Mouse (Mus musculus) gastrocnemius, postnatal 25 days (tissue): ENCODE measurements around the gene Rbbp8nl. TPM values are rescaled to one million over a fixed set of nuclear protein-coding genes. Genes with fewer than 3 reads are reported as not detected.

ENCODE experiments used
- DNase-seq: peaks from one replicate; pipeline ENCODE4 v3.0.0; 2022
- total RNA-seq, 2 experiments: library from RNA; stranded (reverse); gene quantifications; 1 replicate in 1 of 2; 2 replicates in 1 of 2; pipeline ENCODE4 v1.2.3; 2021

Rbbp8nl gene
- total RNA-seq, 2 experiments from 2014 or later: not detected

DNA sequence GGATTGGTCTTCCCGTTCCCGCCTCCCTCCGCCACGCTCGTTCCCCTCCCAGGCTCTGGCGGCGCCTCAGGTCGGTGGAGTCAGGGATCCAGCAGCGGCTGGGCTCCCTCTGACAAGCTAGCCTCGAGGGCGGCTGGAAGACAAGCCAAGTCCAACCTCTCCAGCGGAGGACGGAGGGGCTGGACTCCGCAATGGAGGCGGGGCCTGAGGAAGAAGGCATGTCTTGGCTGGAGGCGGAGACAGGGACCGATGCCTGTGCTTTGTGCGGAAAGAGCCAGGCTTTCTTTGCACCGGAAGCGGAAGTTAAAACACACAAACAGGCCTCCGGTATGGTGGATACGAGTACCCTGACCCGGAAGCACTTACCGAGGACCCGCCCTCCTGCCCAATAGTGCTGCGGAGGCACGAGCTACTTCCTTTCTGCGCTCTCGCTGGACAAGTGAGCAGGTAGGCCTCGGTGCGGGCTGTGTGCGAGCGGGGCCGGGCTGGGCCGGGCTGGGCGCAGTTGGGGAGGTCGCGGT lies 32.6 kb downstream of the Rbbp8nl start, which contains the start of gene Rps21:
Gene Rps21 (plus strand): TSS at position 377 of the 521 bp plus-strand sequence.
- peak; percentile 98 for DNase-seq

DNA sequence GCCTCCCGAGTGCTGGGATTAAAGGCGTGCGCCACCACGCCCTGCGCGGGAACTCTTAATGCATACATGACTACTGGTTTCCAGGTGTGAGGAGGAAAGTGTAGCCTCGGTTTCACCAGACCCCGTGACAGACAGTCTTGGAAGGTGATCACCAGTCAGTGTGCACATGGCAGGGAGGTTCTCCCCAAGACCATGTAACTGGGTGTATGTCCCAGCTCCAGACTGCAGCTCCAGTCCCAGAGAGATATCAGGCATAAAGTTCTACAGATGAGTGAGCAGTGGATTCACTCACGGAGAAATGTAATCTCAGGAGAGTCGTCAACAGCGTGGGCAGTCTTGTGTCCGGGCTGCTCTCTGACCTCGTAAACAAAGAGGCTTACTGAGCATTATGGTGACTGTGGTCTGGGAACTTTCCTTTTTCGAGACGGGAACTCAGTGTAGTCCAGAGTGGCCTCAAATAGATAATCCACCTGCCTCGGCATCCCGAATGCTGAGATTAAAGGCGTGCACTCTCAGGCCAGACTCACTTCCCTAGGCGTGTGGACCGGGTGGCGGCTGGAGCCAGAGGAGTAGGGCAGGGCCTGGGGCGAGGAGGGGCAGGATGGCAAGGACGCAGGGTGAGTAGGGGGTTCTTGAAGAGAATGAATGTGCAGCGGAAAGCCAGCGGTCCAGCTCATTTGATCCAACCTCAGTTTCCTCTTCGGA lies 33.2 kb downstream of the Rbbp8nl start:
- no peak for DNase-seq

GRCm38 (mm10) chr2:180255701-180256100 lies 34.0 kb downstream of the Rbbp8nl start:
- DNase-seq: no peak

DNA sequence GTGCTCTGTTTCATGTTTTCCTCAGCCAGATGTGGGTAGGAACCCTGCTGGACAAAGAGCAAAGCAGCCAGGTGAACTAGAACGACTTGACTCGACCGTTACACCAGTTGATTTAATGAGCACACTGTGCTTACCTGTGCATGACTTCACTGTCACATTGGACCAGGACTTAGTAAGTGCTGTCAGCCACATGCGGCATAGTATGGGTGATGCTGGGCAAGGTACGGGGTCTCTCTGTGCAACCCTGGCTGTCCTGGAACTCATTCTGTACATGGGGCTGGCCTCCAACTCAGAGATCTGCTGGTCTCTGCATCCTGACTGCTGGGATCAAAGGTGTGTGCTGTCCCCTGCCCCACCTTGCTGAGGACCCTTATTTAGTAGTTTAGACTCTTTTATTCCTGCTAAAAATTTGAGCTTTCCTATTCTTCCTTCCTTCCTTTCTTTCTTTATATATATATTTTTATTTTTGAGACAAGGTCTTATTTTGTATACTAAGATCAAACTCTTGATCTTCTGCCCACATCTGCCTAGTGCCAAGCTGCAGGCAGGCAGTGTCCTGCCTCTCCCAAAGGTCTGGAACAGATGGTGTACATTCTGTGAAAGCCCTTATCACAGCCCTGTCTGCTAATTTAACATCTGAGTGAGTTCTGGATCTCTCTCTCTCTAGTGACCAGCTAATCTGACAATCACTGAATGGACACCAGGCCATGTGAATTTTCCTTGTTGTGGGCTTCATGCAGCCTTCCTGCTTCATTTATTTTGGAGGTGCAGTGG lies 35.1 kb downstream of the Rbbp8nl start:
- DNase-seq: no peak

GRCm38 (mm10) chr2:180251838-180252237 lies 37.8 kb downstream of the Rbbp8nl start:
- DNase-seq: no peak

DNA sequence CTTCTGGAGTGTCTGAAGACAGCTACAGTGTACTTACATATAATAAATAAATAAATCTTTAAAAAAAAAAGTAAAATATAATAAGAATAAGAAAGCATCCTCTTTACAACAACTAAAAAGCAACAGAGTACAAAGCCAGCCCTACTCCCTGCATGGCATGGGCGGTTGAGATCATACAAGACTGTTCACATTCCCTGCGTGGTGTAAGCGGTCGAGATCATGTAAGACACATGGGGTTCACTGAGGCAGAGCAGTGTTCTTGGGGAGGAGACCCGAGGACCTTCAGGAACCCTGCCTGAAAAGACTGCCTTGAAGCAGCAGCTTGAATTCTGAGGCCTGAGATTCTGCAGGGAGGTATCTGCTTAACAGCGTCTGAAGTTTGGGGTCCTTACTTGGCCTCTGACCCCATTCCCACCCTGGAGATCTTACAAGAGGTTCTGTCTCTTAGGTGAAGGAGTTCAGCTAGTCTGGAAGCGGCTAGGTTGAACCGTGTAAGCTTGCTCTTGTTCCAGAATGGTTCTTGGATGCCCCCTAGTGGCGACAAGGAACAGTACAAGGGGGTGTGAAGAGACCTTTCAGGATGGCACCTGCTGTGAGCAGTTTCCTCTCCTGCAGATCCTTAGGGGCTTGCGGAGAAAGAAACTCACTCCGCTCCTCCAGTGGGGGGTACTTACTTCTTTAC lies 38.6 kb downstream of the Rbbp8nl start:
- DNase-seq: peak; percentile 70

DNA sequence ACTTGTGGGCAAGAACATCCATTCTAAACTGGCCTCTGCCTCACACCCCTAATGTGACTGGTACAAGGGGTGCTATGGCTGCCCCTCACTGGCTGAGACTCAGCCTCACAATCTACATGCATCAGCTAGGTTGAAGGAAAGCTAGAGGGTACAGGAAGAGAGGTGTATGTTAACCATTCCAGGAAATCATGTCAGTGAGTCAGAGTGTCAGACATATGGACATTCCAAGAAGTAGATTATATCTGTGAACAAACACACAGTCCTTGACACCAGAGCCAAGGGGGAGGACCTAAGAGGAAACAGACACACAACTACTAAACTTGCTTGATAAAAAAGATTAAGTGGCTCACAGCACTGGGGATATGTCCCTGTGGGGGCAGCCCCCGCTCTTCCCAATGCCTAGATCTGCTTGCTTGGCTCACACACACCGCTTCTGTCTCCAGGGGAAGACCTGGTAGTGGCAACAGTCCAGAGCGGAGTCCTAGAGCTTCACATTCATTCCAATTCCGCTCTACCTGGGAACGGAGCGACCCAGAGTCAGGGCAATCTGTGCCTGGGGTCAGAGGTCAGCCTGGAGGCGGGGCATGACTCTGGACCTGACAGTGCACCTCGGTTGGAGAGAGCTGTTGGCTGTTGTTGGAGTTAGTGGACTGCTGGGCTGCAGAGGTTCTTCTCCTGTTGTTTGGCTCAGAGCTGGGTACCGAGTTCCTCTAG lies 40.6 kb downstream of the Rbbp8nl start:
- DNase-seq: no peak

GRCm38 (mm10) chr2:180247916-180248315 lies 41.8 kb downstream of the Rbbp8nl start:
- no peak for DNase-seq

DNA sequence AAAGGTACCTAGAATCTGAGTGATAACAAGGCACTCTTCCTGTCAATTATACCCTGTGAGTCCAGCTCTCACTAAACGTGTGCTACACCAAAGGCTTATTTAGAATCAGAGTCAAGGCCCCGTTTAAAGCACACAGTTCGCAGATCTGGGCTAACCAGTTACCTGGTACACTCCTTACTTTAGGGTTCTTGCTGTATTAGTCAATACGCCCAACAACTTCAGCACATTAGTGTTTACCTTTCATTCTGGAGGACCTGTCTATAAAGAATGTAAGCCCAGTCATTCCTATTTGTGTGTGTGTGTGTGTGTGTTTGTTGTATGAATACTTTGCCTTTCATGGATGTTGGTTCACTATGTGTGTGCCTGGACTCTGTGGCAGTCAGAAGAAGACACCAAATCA lies 46.6 kb downstream of the Rbbp8nl start:
- no peak for DNase-seq

GRCm38 (mm10) chr2:180238591-180238990 lies 51.1 kb downstream of the Rbbp8nl start:
- no peak for DNase-seq

- DNase-seq: no peak
These were observed 51.9 kb downstream of the Rbbp8nl start for GRCm38 (mm10) chr2:180237601-180238345.

DNA sequence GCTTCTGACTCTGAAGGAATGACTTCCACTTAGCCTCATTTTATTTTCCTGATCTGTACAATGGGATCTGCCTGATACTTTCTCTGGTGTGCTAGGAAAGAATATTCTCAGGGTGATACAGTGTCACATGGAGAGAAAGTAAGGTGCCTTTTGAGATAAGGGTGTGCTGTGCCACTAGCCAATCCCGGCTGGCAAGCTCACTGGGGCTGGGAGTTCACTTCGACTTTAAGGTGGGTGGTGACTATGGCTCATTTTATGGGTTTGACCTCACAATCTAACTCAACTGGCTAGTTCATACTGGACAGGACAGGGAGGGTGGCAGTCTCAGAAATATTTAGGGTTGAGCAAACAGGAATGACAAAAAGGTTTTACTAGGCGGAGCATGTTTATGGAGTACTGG lies 52.7 kb downstream of the Rbbp8nl start:
- no peak for DNase-seq

DNA sequence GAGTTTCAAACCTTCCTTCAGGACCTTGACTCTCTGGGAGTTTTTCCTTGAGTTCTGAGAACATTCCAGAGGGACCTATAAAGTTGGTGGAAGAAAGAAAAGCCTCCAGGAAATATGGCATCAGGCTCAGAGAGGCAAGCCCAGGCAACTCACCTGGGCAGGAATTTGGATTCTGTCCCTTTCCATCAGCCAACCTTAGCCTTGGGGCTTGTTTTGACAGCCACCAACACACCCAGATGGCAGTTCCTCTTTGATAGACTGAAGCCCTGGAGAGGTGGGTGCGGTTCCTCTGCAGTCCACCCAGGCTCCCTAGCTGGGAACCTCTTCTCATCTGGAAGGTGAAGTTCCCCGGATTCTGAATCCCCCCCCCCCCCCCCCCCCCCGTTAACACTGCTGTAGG lies 53.2 kb downstream of the Rbbp8nl start:
- DNase-seq: no peak

GRCm38 (mm10) chr2:180235788-180236187 lies 53.9 kb downstream of the Rbbp8nl start:
- DNase-seq: no peak

DNA sequence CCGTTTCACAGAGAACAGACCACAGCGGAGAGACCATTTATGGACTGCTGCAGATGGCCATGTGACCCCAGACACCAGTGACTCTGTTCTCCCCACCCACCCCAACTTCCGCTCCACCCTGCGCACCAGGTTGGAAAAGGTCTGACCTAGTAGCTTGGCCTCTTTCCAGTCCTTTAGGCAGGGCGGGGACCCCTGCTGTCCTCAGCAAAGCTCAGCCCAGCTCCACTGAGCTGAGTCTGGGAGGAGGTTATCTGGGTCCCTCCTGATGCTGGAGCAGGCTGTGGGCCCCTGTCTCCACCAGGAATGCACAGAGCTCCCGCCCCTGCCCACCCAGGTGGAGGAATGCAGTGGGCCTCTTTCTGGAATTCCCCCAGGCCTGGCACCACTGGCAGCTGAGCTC lies 54.7 kb downstream of the Rbbp8nl start:
- no peak for DNase-seq

- no peak for DNase-seq
These were observed 55.3 kb downstream of the Rbbp8nl start for GRCm38 (mm10) chr2:180234353-180234752.

GRCm38 (mm10) chr2:180233101-180233904 lies 56.4 kb downstream of the Rbbp8nl start:
- DNase-seq: no peak

- no peak for DNase-seq
These were observed 59.2 kb downstream of the Rbbp8nl start for GRCm38 (mm10) chr2:180230482-180230881.

DNA sequence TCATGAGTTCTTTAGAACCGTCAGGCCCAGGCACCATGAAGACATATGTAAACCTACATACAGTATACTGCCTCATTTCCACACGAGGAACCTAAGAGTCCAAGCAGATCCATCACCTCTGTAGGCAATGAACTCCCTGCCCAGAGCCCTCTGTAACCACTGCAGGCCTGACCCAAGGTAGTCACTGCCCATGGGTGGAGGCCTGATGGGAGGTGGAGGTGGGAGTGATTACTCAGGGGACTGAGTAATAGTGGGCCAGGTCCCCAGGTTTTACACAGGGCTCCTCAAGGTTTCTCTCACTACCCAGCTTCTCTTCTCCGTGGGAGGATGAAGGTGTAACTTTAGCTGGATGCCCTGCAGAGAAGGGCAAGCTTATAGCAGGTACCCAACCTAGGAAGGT lies 60.5 kb downstream of the Rbbp8nl start:
- no peak for DNase-seq

GRCm38 (mm10) chr2:180228592-180228991 lies 61.1 kb downstream of the Rbbp8nl start:
- DNase-seq: peak; percentile 76
